Mouse (Mus musculus) thymus, adult 2 months (tissue): Measurements from ENCODE around the gene Btbd10. TPM values are rescaled to one million over a fixed set of nuclear protein-coding genes. Genes with fewer than 3 reads are reported as not detected.

ENCODE experiments used
- DNase-seq: peaks from one replicate; pipeline ENCODE4 v3.0.0; 2021
- H3K27ac ChIP-seq: fragments of 200-500 bp; 2 replicates; pipeline ENCODE4 v1.5.1; 2012; ENCODE audit warnings: low read length, control low read depth; ENCODE audit not compliant: control insufficient read depth, insufficient read depth
- H3K27me3 ChIP-seq: fragments of 200-500 bp; 2 replicates; pipeline ENCODE4 v1.6.1; 2012; ENCODE audit warnings: mild to moderate bottlenecking, low read length, moderate library complexity, mixed read lengths; ENCODE audit not compliant: control insufficient read depth, insufficient read depth
- H3K36me3 ChIP-seq: fragments of 200-500 bp; 2 replicates; pipeline ENCODE4 v1.6.1; 2012; ENCODE audit warnings: mild to moderate bottlenecking, low read length, moderate library complexity; ENCODE audit not compliant: control insufficient read depth, insufficient read depth
- H3K4me1 ChIP-seq: fragments of 200-500 bp; replicated peaks from 2 replicates; pipeline ENCODE4 v1.6.1; 2012; ENCODE audit warnings: low read length; ENCODE audit not compliant: control insufficient read depth, insufficient read depth
- H3K4me3 ChIP-seq: fragments of 200-500 bp; 2 replicates; pipeline ENCODE4 v1.5.1; 2012; ENCODE audit warnings: mild to moderate bottlenecking, low read length, control low read depth, moderate library complexity; ENCODE audit not compliant: control insufficient read depth, insufficient read depth
- CTCF ChIP-seq: fragments of 200-500 bp; IDR thresholded peaks from 2 replicates; pipeline ENCODE4 v1.5.1; 2012; ENCODE audit warnings: mild to moderate bottlenecking, control low read depth, low read length, moderate library complexity, borderline replicate concordance; ENCODE audit not compliant: control insufficient read depth, poor library complexity, insufficient read depth; ENCODE audit errors: extremely low read depth
- POLR2A ChIP-seq: fragments of 200-500 bp; IDR thresholded peaks from 2 replicates; pipeline ENCODE4 v1.6.1; 2012; ENCODE audit warnings: mild to moderate bottlenecking, low read length, control low read depth, moderate library complexity; ENCODE audit not compliant: control insufficient read depth, poor library complexity, insufficient read depth; ENCODE audit errors: extremely low read depth
- WGBS: fragments of 180-500 bp; shearing (Covaris S2); methylation state at CpG from one replicate; pipeline ENCODE4 v1.1.7; 2018; 5-methylcytosine and 5-hydroxymethylcytosine counted together
- polyA plus RNA-seq: library from polyadenylated mRNA; depleted of rRNA; stranded (reverse); fragments of >200 nt; gene quantifications from 2 replicates; pipeline ENCODE4 v1.2.3, GENCODE M21; 2012; rRNA removed

The Btbd10 gene
- polyA plus RNA-seq, 1 experiment, result 13.3 TPM

- H3K27ac ChIP-seq, result no peak overlapping the region
- DNase-seq, result no peak
- H3K4me3 ChIP-seq, result no peak overlapping the region
- H3K4me1 ChIP-seq, result peaks cover 6% of the 10 kb centered on the region
- TF ChIP-seq CTCF (no peak), POLR2A (no peak)
- H3K27me3 ChIP-seq, result no peaks in the 10 kb centered on the region
- 82% methylated on average over 2 of the region's 2 CpGs for WGBS
- peaks cover 4% of the 10 kb centered on the region; the same call in 1 of the 2 replicates for H3K36me3 ChIP-seq
Measured at GRCm38 (mm10) chr7:113277245-113277644, 91.9 kb downstream of the Btbd10 start.

- no peak for DNase-seq
- no peak overlapping the region for H3K27ac ChIP-seq
- TF ChIP-seq POLR2A (no peak), CTCF (no peak)
- H3K4me3 ChIP-seq, result no peak overlapping the region
- 96% methylated on average over 5 of the region's 6 CpGs for WGBS
- H3K27me3 ChIP-seq, result no peaks in the 10 kb centered on the region
- H3K4me1 ChIP-seq, result peaks cover 10% of the 10 kb centered on the region
- H3K36me3 ChIP-seq, result no peaks in the 10 kb centered on the region
Measured at GRCm38 (mm10) chr7:113272338-113272997, 96.7 kb downstream of the Btbd10 start.

GRCm38 (mm10) chr7:113270991-113271390 lies 98.2 kb downstream of the Btbd10 start:
- no peaks in the 10 kb centered on the region for H3K36me3 ChIP-seq
- peaks cover 10% of the 10 kb centered on the region for H3K4me1 ChIP-seq
- TF ChIP-seq POLR2A, result no peak
- TF ChIP-seq CTCF, result no peak
- no peak for DNase-seq
- H3K27me3 ChIP-seq, result no peaks in the 10 kb centered on the region
- H3K27ac ChIP-seq, result no peak overlapping the region
- H3K4me3 ChIP-seq, result no peak overlapping the region
- WGBS, result 96% methylated on average over 2 of the region's 2 CpGs

GRCm38 (mm10) chr7:113270551-113270950 lies 98.6 kb downstream of the Btbd10 start:
- Histone ChIP-seq H3K36me3 (no peaks in the 10 kb centered on the region), H3K27ac (no peak overlapping the region), H3K4me3 (no peak overlapping the region), H3K27me3 (no peaks in the 10 kb centered on the region), H3K4me1 (peaks cover 10% of the 10 kb centered on the region)
- no peak for DNase-seq
- WGBS, result 92% methylated on average over 10 of the region's 10 CpGs
- TF ChIP-seq CTCF, result no peak
- no peak for TF ChIP-seq POLR2A

GRCm38 (mm10) chr7:113269921-113270320 lies 99.3 kb downstream of the Btbd10 start:
- H3K4me1 ChIP-seq, result peaks cover 15% of the 10 kb centered on the region
- 44% methylated on average over 3 of the region's 3 CpGs for WGBS
- no peak overlapping the region for H3K27ac ChIP-seq
- peak; percentile 16 for DNase-seq
- H3K27me3 ChIP-seq, result no peaks in the 10 kb centered on the region
- H3K36me3 ChIP-seq, result no peaks in the 10 kb centered on the region
- TF ChIP-seq POLR2A (no peak), CTCF (no peak)
- no peak overlapping the region for H3K4me3 ChIP-seq

GRCm38 (mm10) chr7:113269081-113269480 lies 100.1 kb downstream of the Btbd10 start:
- no peak for DNase-seq
- peaks cover 22% of the 10 kb centered on the region for H3K4me1 ChIP-seq
- H3K27me3 ChIP-seq, result no peaks in the 10 kb centered on the region
- no peak overlapping the region for H3K4me3 ChIP-seq
- no peaks in the 10 kb centered on the region for H3K36me3 ChIP-seq
- H3K27ac ChIP-seq, result no peak overlapping the region
- TF ChIP-seq CTCF (no peak), POLR2A (no peak)

GRCm38 (mm10) chr7:113268287-113268686 lies 100.9 kb downstream of the Btbd10 start:
- whole genome bisulfite sequencing, result 82% methylated on average over 9 of the region's 9 CpGs
- peak; percentile 45; the same call in 1 of the 2 replicates for TF ChIP-seq CTCF
- TF ChIP-seq POLR2A, result no peak
- Histone ChIP-seq H3K4me1 (peaks cover 29% of the 10 kb centered on the region), H3K27ac (no peak overlapping the region), H3K4me3 (no peak overlapping the region), H3K36me3 (no peaks in the 10 kb centered on the region), H3K27me3 (no peaks in the 10 kb centered on the region)
- DNase-seq, result peak; percentile 72

Other genes starting within 250 kb of the Btbd10 start
- gene Arntl, start 161.9 kb downstream of the Btbd10 start, polyA plus RNA-seq, result 39.3 and 43.9 TPM in 2 replicates
- gene Pth, start 19.2 kb upstream of the Btbd10 start, polyA plus RNA-seq, result 2.8 and 7.7 TPM in 2 replicates
- 14.2 and 16.8 TPM in 2 replicates for gene Far1, start 144.4 kb upstream of the Btbd10 start, polyA plus RNA-seq